Mouse (Mus musculus) forebrain, embryonic 16.5 days (tissue): ENCODE data around the gene Ralgapa2. TPM values are rescaled to one million over a fixed set of nuclear protein-coding genes. Genes with fewer than 3 reads are reported as not detected.

ENCODE experiments used
- ATAC-seq: fragments of 200-750 bp; cut with Nextera tagmentation; 2 replicates; pipeline ENCODE4 v1.8.0; 2017; ENCODE audit warnings: mild to moderate bottlenecking, moderate library complexity
- H3K27ac ChIP-seq: fragments of 300-500 bp; sonication (generic); 2 replicates; pipeline ENCODE4 v1.5.1; 2014; ENCODE audit warnings: low read length, control low read depth
- H3K27me3 ChIP-seq: fragments of 300-500 bp; sonication (generic); replicated peaks from 2 replicates; pipeline ENCODE4 v1.6.1; 2014; ENCODE audit warnings: low read length; ENCODE audit not compliant: control insufficient read depth, insufficient read depth
- H3K36me3 ChIP-seq: fragments of 300-500 bp; sonication (generic); 2 replicates; pipeline ENCODE4 v1.6.1; 2014; ENCODE audit not compliant: control insufficient read depth, insufficient read depth
- H3K4me1 ChIP-seq: fragments of 300-500 bp; sonication (generic); replicated peaks from 2 replicates; pipeline ENCODE4 v1.6.1; 2014; ENCODE audit warnings: low read length; ENCODE audit not compliant: control insufficient read depth, insufficient read depth
- H3K4me2 ChIP-seq: fragments of 300-500 bp; sonication (generic); 2 replicates; pipeline ENCODE4 v1.6.1; 2014; ENCODE audit warnings: mild to moderate bottlenecking, low read length, control low read depth
- H3K4me3 ChIP-seq: fragments of 300-500 bp; sonication (generic); replicated peaks from 2 replicates; pipeline ENCODE4 v1.5.1; 2014; ENCODE audit warnings: mild to moderate bottlenecking, low read length, control low read depth
- H3K9ac ChIP-seq: fragments of 300-500 bp; sonication (generic); replicated peaks from 2 replicates; pipeline ENCODE4 v1.6.1; 2014; ENCODE audit warnings: low read depth, low read length, control low read depth
- H3K9me3 ChIP-seq: fragments of 300-500 bp; sonication (generic); 2 replicates; pipeline ENCODE4 v1.6.1; 2016; ENCODE audit warnings: low read length; ENCODE audit not compliant: control insufficient read depth
- whole genome bisulfite sequencing: fragments of 180-500 bp; shearing (Covaris S2); extraction: QIAGEN DNeasy Blood & Tissue Kit; methylation state at CpG from one replicate; pipeline ENCODE4 v1.1.7; 2014; 5-methylcytosine and 5-hydroxymethylcytosine counted together
- polyA plus RNA-seq: library from polyadenylated mRNA; unstranded; fragments of >200 nt; fragmentation: Nextera tagmentation; extraction: Ambion mirVana; gene quantifications from 2 replicates; pipeline ENCODE4 v1.2.1, GENCODE M21; 2015

Gene Ralgapa2
- polyA plus RNA-seq, 1 experiment from 2014 or later, result 14.0 TPM

- H3K27me3 ChIP-seq, result no peaks in the 10 kb centered on the region
- H3K4me1 ChIP-seq, result peaks cover 31% of the 10 kb centered on the region
- peak overlapping the region; percentile 52 for H3K9ac ChIP-seq
- WGBS, result 4% methylated on average over 24 of the region's 24 CpGs
- peak overlapping the region; percentile 17; the same call in 1 of the 2 replicates for H3K4me3 ChIP-seq
- peak overlapping the region; percentile 49 for H3K4me2 ChIP-seq
- H3K9me3 ChIP-seq, result no peaks in the 10 kb centered on the region
- H3K36me3 ChIP-seq, result no peaks in the 10 kb centered on the region
- ATAC-seq, result peak; percentile 89
- H3K27ac ChIP-seq, result peak overlapping the region; percentile 92
Observed at GRCm38 (mm10) chr2:146279430-146280220, 232.5 kb downstream of the Ralgapa2 start.

GRCm38 (mm10) chr2:146278381-146278780 is 233.8 kb downstream of the Ralgapa2 start:
- H3K27ac ChIP-seq, result peak overlapping the region; percentile 73
- peak overlapping the region; percentile 7; the same call in 1 of the 2 replicates for H3K9ac ChIP-seq
- WGBS, result 24% methylated on average over 5 of the region's 5 CpGs
- H3K4me3 ChIP-seq, result no peak overlapping the region
- H3K36me3 ChIP-seq, result no peaks in the 10 kb centered on the region
- no peak overlapping the region for H3K4me2 ChIP-seq
- H3K4me1 ChIP-seq, result peaks cover 31% of the 10 kb centered on the region
- no peaks in the 10 kb centered on the region for H3K27me3 ChIP-seq
- no peaks in the 10 kb centered on the region for H3K9me3 ChIP-seq
- ATAC-seq, result no peak

GRCm38 (mm10) chr2:146266539-146266938 is 245.6 kb downstream of the Ralgapa2 start:
- Histone ChIP-seq H3K27ac (no peak overlapping the region), H3K9me3 (no peaks in the 10 kb centered on the region), H3K4me3 (no peak overlapping the region), H3K27me3 (no peaks in the 10 kb centered on the region), H3K36me3 (no peaks in the 10 kb centered on the region), H3K4me1 (peaks cover 20% of the 10 kb centered on the region), H3K4me2 (no peak overlapping the region), H3K9ac (no peak overlapping the region)
- 78% methylated on average over 3 of the region's 3 CpGs for WGBS
- no peak for ATAC-seq

- Histone ChIP-seq H3K4me1 (peaks cover 32% of the 10 kb centered on the region), H3K9ac (no peak overlapping the region), H3K4me2 (no peak overlapping the region), H3K9me3 (no peaks in the 10 kb centered on the region), H3K36me3 (no peaks in the 10 kb centered on the region), H3K27me3 (no peaks in the 10 kb centered on the region), H3K4me3 (no peak overlapping the region), H3K27ac (no peak overlapping the region)
- no peak for ATAC-seq
- 43% methylated on average over 4 of the region's 4 CpGs for WGBS
Observed at GRCm38 (mm10) chr2:146265045-146265444, 247.1 kb downstream of the Ralgapa2 start.

- Histone ChIP-seq H3K9me3 (no peaks in the 10 kb centered on the region), H3K4me2 (no peak overlapping the region), H3K27me3 (no peaks in the 10 kb centered on the region), H3K9ac (no peak overlapping the region), H3K4me1 (peaks cover 45% of the 10 kb centered on the region), H3K27ac (peak overlapping the region; percentile 62), H3K36me3 (no peaks in the 10 kb centered on the region), H3K4me3 (no peak overlapping the region)
- ATAC-seq, result no peak
Observed at GRCm38 (mm10) chr2:146262966-146263365, 249.2 kb downstream of the Ralgapa2 start.

- Histone ChIP-seq H3K27me3 (no peaks in the 10 kb centered on the region), H3K4me2 (no peak overlapping the region), H3K4me3 (no peak overlapping the region), H3K4me1 (peaks cover 50% of the 10 kb centered on the region), H3K27ac (peak overlapping the region; percentile 62), H3K9me3 (no peaks in the 10 kb centered on the region), H3K36me3 (no peaks in the 10 kb centered on the region), H3K9ac (no peak overlapping the region)
- WGBS, result 6% methylated on average over 10 of the region's 10 CpGs
- ATAC-seq, result peak; percentile 88
Observed at GRCm38 (mm10) chr2:146262215-146262614, 249.9 kb downstream of the Ralgapa2 start.

- peak overlapping the region; percentile 48; the same call in 1 of the 2 replicates for H3K27ac ChIP-seq
- H3K36me3 ChIP-seq, result no peaks in the 10 kb centered on the region
- ATAC-seq, result no peak
- H3K4me1 ChIP-seq, result peaks cover 60% of the 10 kb centered on the region
- no peak overlapping the region for H3K9ac ChIP-seq
- H3K9me3 ChIP-seq, result no peaks in the 10 kb centered on the region
- no peak overlapping the region for H3K4me2 ChIP-seq
- H3K4me3 ChIP-seq, result no peak overlapping the region
- no peaks in the 10 kb centered on the region for H3K27me3 ChIP-seq
- 37% methylated on average over 4 of the region's 4 CpGs for WGBS
Observed at GRCm38 (mm10) chr2:146261146-146261545, 251.0 kb downstream of the Ralgapa2 start.

GRCm38 (mm10) chr2:146259787-146260560 is 252.2 kb downstream of the Ralgapa2 start:
- no peak for ATAC-seq
- peaks cover 62% of the 10 kb centered on the region for H3K4me1 ChIP-seq

GRCm38 (mm10) chr2:146258736-146259469 is 253.2 kb downstream of the Ralgapa2 start:
- Histone ChIP-seq H3K4me2 (peak overlapping the region; percentile 33), H3K36me3 (no peaks in the 10 kb centered on the region), H3K4me1 (peaks cover 62% of the 10 kb centered on the region), H3K9me3 (no peaks in the 10 kb centered on the region), H3K27ac (peak overlapping the region; percentile 90), H3K9ac (0 out of 2 replicates have a peak overlapping the region, but pooled peaks have one; percentile 1), H3K4me3 (no peak overlapping the region), H3K27me3 (no peaks in the 10 kb centered on the region)
- ATAC-seq, result peak; percentile 53
- WGBS, result 11% methylated on average over 10 of the region's 10 CpGs

More at GRCm38 (mm10) chr2:146259787-146260560, 252.2 kb downstream of the Ralgapa2 start:
- 14% methylated on average over 18 of the region's 18 CpGs for WGBS
- H3K36me3 ChIP-seq, result no peaks in the 10 kb centered on the region
- no peaks in the 10 kb centered on the region for H3K27me3 ChIP-seq
- H3K4me3 ChIP-seq, result no peak overlapping the region
- peak overlapping the region; percentile 14; the same call in 1 of the 2 replicates for H3K4me2 ChIP-seq
- peak overlapping the region; percentile 31; the same call in 1 of the 2 replicates for H3K9ac ChIP-seq
- no peaks in the 10 kb centered on the region for H3K9me3 ChIP-seq
- peak overlapping the region; percentile 80 for H3K27ac ChIP-seq
